Mouse (Mus musculus): ENCODE results near the gene Zswim8. TPM values are rescaled to one million over a fixed set of nuclear protein-coding genes. Genes with fewer than 3 reads are reported as not detected.

Gene Zswim8
- polyA plus RNA-seq, 1 experiment, result 156 TPM

GRCm38 (mm10) chr14:20738511-20738910 is 31.2 kb downstream of the Zswim8 start:
- H3K4me3 ChIP-seq (ENCODE audit: control insufficient read depth, low read depth, low read length), result no peak overlapping the region
- peaks cover 11% of the 10 kb centered on the region for H3K4me1 ChIP-seq (ENCODE audit: control insufficient read depth, insufficient read depth, low read length)
- no peak for TF ChIP-seq POLR2A (IDR thresholded peaks at IDR 0.05; ENCODE audit: control insufficient read depth, low read depth, low read length)
- no peak for TF ChIP-seq CTCF (IDR thresholded peaks at IDR 0.05; ENCODE audit: control insufficient read depth, insufficient read depth, insufficient replicate concordance, low read depth, low read length)
- no peaks in the 10 kb centered on the region; the same call in 1 of the 2 replicates for H3K36me3 ChIP-seq (ENCODE audit: control insufficient read depth, insufficient read depth, low read length)
- H3K27me3 ChIP-seq (ENCODE audit: control insufficient read depth, insufficient read depth, low read length), result no peaks in the 10 kb centered on the region
- no peak overlapping the region for H3K27ac ChIP-seq (ENCODE audit: control insufficient read depth, insufficient read depth, low read depth, low read length)

GRCm38 (mm10) chr14:20741301-20741700 is 33.9 kb downstream of the Zswim8 start:
- H3K27ac ChIP-seq (ENCODE audit: control insufficient read depth, insufficient read depth, low read depth, low read length), result no peak overlapping the region
- TF ChIP-seq CTCF (IDR thresholded peaks at IDR 0.05; ENCODE audit: control insufficient read depth, insufficient read depth, insufficient replicate concordance, low read depth, low read length) (no peak), POLR2A (IDR thresholded peaks at IDR 0.05; ENCODE audit: control insufficient read depth, low read depth, low read length) (no peak)
- H3K36me3 ChIP-seq (ENCODE audit: control insufficient read depth, insufficient read depth, low read length), result no peaks in the 10 kb centered on the region; the same call in 1 of the 2 replicates
- H3K27me3 ChIP-seq (ENCODE audit: control insufficient read depth, insufficient read depth, low read length), result no peaks in the 10 kb centered on the region
- no peak overlapping the region for H3K4me3 ChIP-seq (ENCODE audit: control insufficient read depth, low read depth, low read length)
- no peaks in the 10 kb centered on the region; the same call in 1 of the 2 replicates for H3K4me1 ChIP-seq (ENCODE audit: control insufficient read depth, insufficient read depth, low read length)

GRCm38 (mm10) chr14:20743614-20744013 is 36.3 kb downstream of the Zswim8 start:
- Histone ChIP-seq H3K36me3 (ENCODE audit: control insufficient read depth, insufficient read depth, low read length) (no peaks in the 10 kb centered on the region; the same call in 1 of the 2 replicates), H3K27me3 (ENCODE audit: control insufficient read depth, insufficient read depth, low read length) (no peaks in the 10 kb centered on the region), H3K27ac (ENCODE audit: control insufficient read depth, insufficient read depth, low read depth, low read length) (no peak overlapping the region), H3K4me3 (ENCODE audit: control insufficient read depth, low read depth, low read length) (no peak overlapping the region), H3K4me1 (ENCODE audit: control insufficient read depth, insufficient read depth, low read length) (no peaks in the 10 kb centered on the region)
- TF ChIP-seq CTCF (IDR thresholded peaks at IDR 0.05; ENCODE audit: control insufficient read depth, insufficient read depth, insufficient replicate concordance, low read depth, low read length), result no peak
- no peak for TF ChIP-seq POLR2A (IDR thresholded peaks at IDR 0.05; ENCODE audit: control insufficient read depth, low read depth, low read length)

- Histone ChIP-seq H3K27ac (ENCODE audit: control insufficient read depth, insufficient read depth, low read depth, low read length) (no peak overlapping the region), H3K36me3 (ENCODE audit: control insufficient read depth, insufficient read depth, low read length) (no peaks in the 10 kb centered on the region), H3K4me1 (ENCODE audit: control insufficient read depth, insufficient read depth, low read length) (no peaks in the 10 kb centered on the region), H3K4me3 (ENCODE audit: control insufficient read depth, low read depth, low read length) (no peak overlapping the region), H3K27me3 (ENCODE audit: control insufficient read depth, insufficient read depth, low read length) (no peaks in the 10 kb centered on the region)
- TF ChIP-seq POLR2A (IDR thresholded peaks at IDR 0.05; ENCODE audit: control insufficient read depth, low read depth, low read length) (no peak), CTCF (IDR thresholded peaks at IDR 0.05; ENCODE audit: control insufficient read depth, insufficient read depth, insufficient replicate concordance, low read depth, low read length) (no peak)
Measured at GRCm38 (mm10) chr14:20746935-20747334, 39.6 kb downstream of the Zswim8 start.

- no peak overlapping the region for H3K4me3 ChIP-seq (ENCODE audit: control insufficient read depth, low read depth, low read length)
- H3K4me1 ChIP-seq (ENCODE audit: control insufficient read depth, insufficient read depth, low read length), result no peaks in the 10 kb centered on the region
- TF ChIP-seq POLR2A (IDR thresholded peaks at IDR 0.05; ENCODE audit: control insufficient read depth, low read depth, low read length), result no peak
- no peak for TF ChIP-seq CTCF (IDR thresholded peaks at IDR 0.05; ENCODE audit: control insufficient read depth, insufficient read depth, insufficient replicate concordance, low read depth, low read length)
- no peaks in the 10 kb centered on the region for H3K36me3 ChIP-seq (ENCODE audit: control insufficient read depth, insufficient read depth, low read length)
- no peak overlapping the region for H3K27ac ChIP-seq (ENCODE audit: control insufficient read depth, insufficient read depth, low read depth, low read length)
- H3K27me3 ChIP-seq (ENCODE audit: control insufficient read depth, insufficient read depth, low read length), result no peaks in the 10 kb centered on the region
Measured at GRCm38 (mm10) chr14:20748388-20748787, 41.0 kb downstream of the Zswim8 start.

- Histone ChIP-seq H3K4me1 (ENCODE audit: control insufficient read depth, insufficient read depth, low read length) (no peaks in the 10 kb centered on the region), H3K36me3 (ENCODE audit: control insufficient read depth, insufficient read depth, low read length) (no peaks in the 10 kb centered on the region), H3K27me3 (ENCODE audit: control insufficient read depth, insufficient read depth, low read length) (no peaks in the 10 kb centered on the region), H3K27ac (ENCODE audit: control insufficient read depth, insufficient read depth, low read depth, low read length) (no peak overlapping the region), H3K4me3 (ENCODE audit: control insufficient read depth, low read depth, low read length) (no peak overlapping the region)
- TF ChIP-seq POLR2A (IDR thresholded peaks at IDR 0.05; ENCODE audit: control insufficient read depth, low read depth, low read length) (no peak), CTCF (IDR thresholded peaks at IDR 0.05; ENCODE audit: control insufficient read depth, insufficient read depth, insufficient replicate concordance, low read depth, low read length) (no peak)
Measured at GRCm38 (mm10) chr14:20749494-20750051, 42.2 kb downstream of the Zswim8 start.

GRCm38 (mm10) chr14:20750503-20750902 is 43.2 kb downstream of the Zswim8 start:
- Histone ChIP-seq H3K36me3 (ENCODE audit: control insufficient read depth, insufficient read depth, low read length) (no peaks in the 10 kb centered on the region), H3K27ac (ENCODE audit: control insufficient read depth, insufficient read depth, low read depth, low read length) (no peak overlapping the region), H3K4me1 (ENCODE audit: control insufficient read depth, insufficient read depth, low read length) (no peaks in the 10 kb centered on the region), H3K27me3 (ENCODE audit: control insufficient read depth, insufficient read depth, low read length) (no peaks in the 10 kb centered on the region), H3K4me3 (ENCODE audit: control insufficient read depth, low read depth, low read length) (no peak overlapping the region)
- TF ChIP-seq POLR2A (IDR thresholded peaks at IDR 0.05; ENCODE audit: control insufficient read depth, low read depth, low read length), result no peak
- TF ChIP-seq CTCF (IDR thresholded peaks at IDR 0.05; ENCODE audit: control insufficient read depth, insufficient read depth, insufficient replicate concordance, low read depth, low read length), result no peak
